Mouse (Mus musculus) midbrain, postnatal 0 days (tissue): ENCODE data around the gene Lyrm7. TPM values are rescaled to one million over a fixed set of nuclear protein-coding genes. Genes with fewer than 3 reads are reported as not detected.

Experiments used
- ATAC-seq: fragments of 200-750 bp; cut with Nextera tagmentation; 2 replicates; pipeline ENCODE4 v1.8.0; 2017; ENCODE audit warnings: moderate number of reproducible peaks, mild to moderate bottlenecking, moderate TSS enrichment, moderate library complexity; ENCODE audit not compliant: low FRiP score
- DNase-seq: peaks from one replicate; pipeline ENCODE4 v3.0.0-alpha.2; 2015; ENCODE audit warnings: low spot score
- H3K27ac ChIP-seq: fragments of 300-500 bp; sonication (generic); 2 replicates; pipeline ENCODE4 v1.5.1; 2014; ENCODE audit warnings: low read depth, mild to moderate bottlenecking, low read length, mixed read lengths
- H3K27me3 ChIP-seq: fragments of 300-500 bp; sonication (generic); 2 replicates; pipeline ENCODE4 v1.6.1; 2014; ENCODE audit warnings: low read length, control low read depth, mixed read lengths; ENCODE audit not compliant: insufficient read depth
- H3K36me3 ChIP-seq: fragments of 300-500 bp; sonication (generic); 2 replicates; pipeline ENCODE4 v1.6.1; 2014; ENCODE audit warnings: low read length, control low read depth, mixed read lengths; ENCODE audit not compliant: insufficient read depth
- H3K4me1 ChIP-seq: fragments of 300-500 bp; sonication (generic); 2 replicates; pipeline ENCODE4 v1.6.1; 2014; ENCODE audit warnings: mild to moderate bottlenecking, control low read depth, antibody characterized with exemption, low read length, mixed read lengths; ENCODE audit not compliant: insufficient read depth
- H3K4me2 ChIP-seq: fragments of 300-500 bp; sonication (generic); 2 replicates; pipeline ENCODE4 v1.6.1; 2014; ENCODE audit warnings: low read depth, mild to moderate bottlenecking, low read length, mixed read lengths; ENCODE audit not compliant: poor library complexity, severe bottlenecking
- H3K4me3 ChIP-seq: fragments of 300-500 bp; sonication (generic); 2 replicates; pipeline ENCODE4 v1.5.1; 2014; ENCODE audit warnings: low read depth, mild to moderate bottlenecking, low read length, moderate library complexity
- H3K9ac ChIP-seq: fragments of 300-500 bp; sonication (generic); replicated peaks from 2 replicates; pipeline ENCODE4 v1.6.1; 2014; ENCODE audit warnings: mild to moderate bottlenecking, low read length, moderate library complexity, mixed read lengths; ENCODE audit not compliant: poor library complexity, severe bottlenecking
- H3K9me3 ChIP-seq: fragments of 300-500 bp; sonication (generic); 2 replicates; pipeline ENCODE4 v1.6.1; 2016; ENCODE audit warnings: low read length, control low read depth
- CTCF ChIP-seq: IDR thresholded peaks from 2 replicates; pipeline ENCODE4 v1.5.1; 2016; ENCODE audit warnings: antibody characterized with exemption, mild to moderate bottlenecking
- WGBS: fragments of 180-500 bp; shearing (Covaris S2); extraction: QIAGEN DNeasy Blood & Tissue Kit; methylation state at CpG from one replicate; pipeline ENCODE4 v1.1.7; 2014; 5-methylcytosine and 5-hydroxymethylcytosine counted together
- polyA plus RNA-seq: library from polyadenylated mRNA; unstranded; fragments of >200 nt; fragmentation: Nextera tagmentation; extraction: Ambion mirVana; gene quantifications from 2 replicates; pipeline ENCODE4 v1.2.1, GENCODE M21; 2015
- total RNA-seq: library from RNA; depleted of rRNA; stranded (reverse); fragments of >200 nt; gene quantifications from 2 replicates; pipeline ENCODE4 v1.2.3, GENCODE M21; 2014

Gene Lyrm7
- total and polyA plus RNA-seq, 2 experiments from 2014 or later = 3.2 to 8.8 TPM

GRCm38 (mm10) chr11:54808177-54808576, 52.5 kb downstream of the Lyrm7 start:
- no peak for ATAC-seq
- no peak overlapping the region for H3K9ac ChIP-seq

GRCm38 (mm10) chr11:54807669-54808068, 53.0 kb downstream of the Lyrm7 start:
- no peak for TF ChIP-seq CTCF
- no peaks in the 10 kb centered on the region for H3K4me1 ChIP-seq
- no peak overlapping the region for H3K9ac ChIP-seq
- H3K27me3 ChIP-seq = no peaks in the 10 kb centered on the region
- H3K9me3 ChIP-seq = no peaks in the 10 kb centered on the region
- H3K4me3 ChIP-seq = no peak overlapping the region
- WGBS = 88% methylated on average over 9 of the region's 9 CpGs
- no peaks in the 10 kb centered on the region for H3K36me3 ChIP-seq
- ATAC-seq (no peak), DNase-seq (no peak)
- H3K27ac ChIP-seq = no peak overlapping the region
- no peak overlapping the region for H3K4me2 ChIP-seq

More at GRCm38 (mm10) chr11:54808177-54808576, 52.5 kb downstream of the Lyrm7 start:
- DNase-seq = no peak
- Histone ChIP-seq H3K4me2 (no peak overlapping the region), H3K36me3 (no peaks in the 10 kb centered on the region), H3K4me1 (0 out of 2 replicates have a peak, but pooled peaks cover 3% of the 10 kb centered on the region), H3K4me3 (no peak overlapping the region), H3K27ac (no peak overlapping the region), H3K9me3 (no peaks in the 10 kb centered on the region), H3K27me3 (no peaks in the 10 kb centered on the region)
- WGBS = 83% methylated on average over 4 of the region's 4 CpGs
- TF ChIP-seq CTCF = no peak

- H3K9me3 ChIP-seq = no peaks in the 10 kb centered on the region
- WGBS = 91% methylated on average over 28 of the region's 28 CpGs
- no peak overlapping the region for H3K9ac ChIP-seq
- no peak for TF ChIP-seq CTCF
- no peaks in the 10 kb centered on the region for H3K4me1 ChIP-seq
- no peak overlapping the region for H3K4me2 ChIP-seq
- no peak overlapping the region for H3K4me3 ChIP-seq
- H3K27ac ChIP-seq = no peak overlapping the region
- no peak for DNase-seq
- no peaks in the 10 kb centered on the region for H3K27me3 ChIP-seq
- no peaks in the 10 kb centered on the region for H3K36me3 ChIP-seq
- no peak for ATAC-seq
Measured at GRCm38 (mm10) chr11:54806891-54807290, 53.8 kb downstream of the Lyrm7 start.

- H3K4me1 ChIP-seq = no peaks in the 10 kb centered on the region
- no peak overlapping the region for H3K9ac ChIP-seq
- WGBS = 91% methylated on average over 4 of the region's 4 CpGs
- H3K36me3 ChIP-seq = no peaks in the 10 kb centered on the region
- DNase-seq = no peak
- no peak for ATAC-seq
- H3K4me2 ChIP-seq = no peak overlapping the region
- TF ChIP-seq CTCF = no peak
- no peaks in the 10 kb centered on the region for H3K9me3 ChIP-seq
- no peaks in the 10 kb centered on the region for H3K27me3 ChIP-seq
- no peak overlapping the region for H3K27ac ChIP-seq
- H3K4me3 ChIP-seq = no peak overlapping the region
Measured at GRCm38 (mm10) chr11:54805196-54805595, 55.5 kb downstream of the Lyrm7 start.

DNA sequence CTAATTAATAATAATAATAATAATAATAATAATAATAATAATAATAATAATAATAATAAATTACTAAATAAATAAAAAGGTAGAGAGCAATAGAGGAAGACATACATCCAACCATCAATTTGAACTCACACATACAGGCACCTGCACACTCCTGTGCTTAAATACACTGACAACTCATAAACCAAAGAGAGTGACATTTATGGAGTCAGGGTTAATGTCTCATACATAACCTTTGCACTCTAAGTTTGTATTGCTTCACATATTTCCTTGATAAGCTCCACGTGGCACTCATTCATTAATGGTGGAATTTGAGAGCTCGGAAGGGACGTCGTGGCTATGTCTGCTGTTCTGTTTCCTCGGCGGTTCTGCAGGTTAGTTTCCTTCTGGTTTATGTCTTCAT, 58.1 kb downstream of the Lyrm7 start:
- H3K9me3 ChIP-seq = no peaks in the 10 kb centered on the region
- no peak overlapping the region for H3K27ac ChIP-seq
- ATAC-seq = no peak
- H3K4me2 ChIP-seq = no peak overlapping the region
- H3K27me3 ChIP-seq = no peaks in the 10 kb centered on the region
- DNase-seq = no peak
- H3K4me1 ChIP-seq = no peaks in the 10 kb centered on the region
- TF ChIP-seq CTCF = no peak
- no peaks in the 10 kb centered on the region for H3K36me3 ChIP-seq
- no peak overlapping the region for H3K4me3 ChIP-seq
- WGBS = 83% methylated on average over 6 of the region's 6 CpGs
- H3K9ac ChIP-seq = no peak overlapping the region

- no peaks in the 10 kb centered on the region for H3K4me1 ChIP-seq
- ATAC-seq = no peak
- no peaks in the 10 kb centered on the region for H3K36me3 ChIP-seq
- H3K4me2 ChIP-seq = no peak overlapping the region
- no peaks in the 10 kb centered on the region for H3K9me3 ChIP-seq
- no peak overlapping the region for H3K9ac ChIP-seq
- H3K27ac ChIP-seq = no peak overlapping the region
- no peak for TF ChIP-seq CTCF
- no peak overlapping the region for H3K4me3 ChIP-seq
- WGBS = 79% methylated on average over 6 of the region's 6 CpGs
- H3K27me3 ChIP-seq = no peaks in the 10 kb centered on the region
- DNase-seq = no peak
Measured at GRCm38 (mm10) chr11:54801791-54802558, 58.7 kb downstream of the Lyrm7 start.
